Mouse (Mus musculus) MEL-GATA-1-ER (cell line): Measurements from ENCODE around the gene Txk.
A peak's percentile ranks its signal among the peaks of the same experiment; 100 is the strongest.

Experiments
- DNase-seq: peaks from one replicate; pipeline ENCODE4 v3.0.0-alpha.2; 2012; ENCODE audit warnings: low read depth; ENCODE audit errors: extremely low read depth

The Txk gene

GRCm38 (mm10) chr5:72694684-72695083 lies 57.9 kb downstream of the Txk start:
- no peak for DNase-seq

- no peak for DNase-seq
These were observed 62.1 kb downstream of the Txk start for GRCm38 (mm10) chr5:72690516-72690915.

DNA sequence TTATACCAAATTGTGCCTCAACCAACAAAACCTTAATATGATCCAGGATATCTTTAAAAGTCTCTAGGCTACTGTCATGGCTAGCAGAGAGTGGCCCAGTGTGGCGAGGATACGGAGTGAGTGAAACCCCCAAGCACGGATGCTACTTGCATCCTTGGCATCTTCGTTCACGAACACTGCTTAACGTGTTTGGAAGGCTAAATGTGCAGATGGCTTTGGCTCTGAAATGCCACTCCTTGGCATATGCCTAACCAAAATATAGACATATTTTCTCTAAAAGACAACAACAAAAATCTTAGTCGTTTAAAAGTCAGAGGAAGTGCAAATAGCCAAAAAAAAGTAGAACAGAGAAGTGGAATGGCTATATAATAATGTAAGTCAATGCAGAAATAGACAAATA lies 63.0 kb downstream of the Txk start:
- no peak for DNase-seq

- DNase-seq, result no peak
These were observed 71.1 kb downstream of the Txk start for GRCm38 (mm10) chr5:72681451-72681850.

- no peak for DNase-seq
These were observed 77.5 kb downstream of the Txk start for GRCm38 (mm10) chr5:72674994-72675542.

GRCm38 (mm10) chr5:72671017-72671699 lies 81.4 kb downstream of the Txk start:
- DNase-seq, result no peak

GRCm38 (mm10) chr5:72668351-72668750 lies 84.2 kb downstream of the Txk start:
- no peak for DNase-seq

- DNase-seq, result no peak
These were observed 86.1 kb downstream of the Txk start for GRCm38 (mm10) chr5:72666428-72666827.

DNA sequence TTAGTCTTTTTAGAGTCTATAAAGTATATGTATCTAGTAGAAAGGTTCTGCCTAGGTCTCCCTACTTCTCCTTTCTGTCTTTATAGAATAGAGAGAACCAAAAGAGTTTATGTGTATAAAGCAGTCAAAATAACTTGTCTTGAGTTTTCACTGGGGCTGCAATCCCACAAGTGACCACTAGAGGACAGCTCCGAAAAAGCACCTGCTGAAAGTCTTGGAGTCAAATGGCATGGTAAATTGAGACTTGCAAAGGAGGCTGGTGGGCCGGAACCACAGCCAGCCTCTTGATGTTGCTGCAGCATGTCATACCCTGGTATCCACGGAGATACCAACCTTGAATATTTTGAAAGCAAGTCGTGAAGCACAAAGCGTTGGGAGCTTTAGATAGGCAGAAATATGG lies 87.3 kb downstream of the Txk start:
- peak; percentile 59 for DNase-seq

DNA sequence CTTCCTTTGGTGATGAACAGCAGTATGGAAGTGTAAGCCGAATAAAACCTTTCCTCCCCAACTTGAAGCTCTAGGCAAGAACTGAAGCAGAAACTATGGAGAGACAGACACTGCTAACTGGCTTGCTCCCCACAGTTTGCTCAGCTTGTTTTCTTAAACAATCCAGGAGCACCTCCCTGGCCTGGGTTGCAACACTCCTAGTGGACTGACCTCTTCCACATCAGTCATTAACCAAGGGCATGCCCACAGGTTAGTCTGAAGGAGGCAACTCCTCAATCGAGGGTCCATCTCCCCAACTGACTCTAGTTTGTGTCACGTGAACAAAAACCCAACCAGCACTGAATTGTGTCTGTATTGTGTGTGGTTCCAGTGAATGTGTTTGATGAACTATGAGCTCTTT lies 87.7 kb downstream of the Txk start:
- no peak for DNase-seq

GRCm38 (mm10) chr5:72664126-72664525 lies 88.5 kb downstream of the Txk start:
- no peak for DNase-seq

DNA sequence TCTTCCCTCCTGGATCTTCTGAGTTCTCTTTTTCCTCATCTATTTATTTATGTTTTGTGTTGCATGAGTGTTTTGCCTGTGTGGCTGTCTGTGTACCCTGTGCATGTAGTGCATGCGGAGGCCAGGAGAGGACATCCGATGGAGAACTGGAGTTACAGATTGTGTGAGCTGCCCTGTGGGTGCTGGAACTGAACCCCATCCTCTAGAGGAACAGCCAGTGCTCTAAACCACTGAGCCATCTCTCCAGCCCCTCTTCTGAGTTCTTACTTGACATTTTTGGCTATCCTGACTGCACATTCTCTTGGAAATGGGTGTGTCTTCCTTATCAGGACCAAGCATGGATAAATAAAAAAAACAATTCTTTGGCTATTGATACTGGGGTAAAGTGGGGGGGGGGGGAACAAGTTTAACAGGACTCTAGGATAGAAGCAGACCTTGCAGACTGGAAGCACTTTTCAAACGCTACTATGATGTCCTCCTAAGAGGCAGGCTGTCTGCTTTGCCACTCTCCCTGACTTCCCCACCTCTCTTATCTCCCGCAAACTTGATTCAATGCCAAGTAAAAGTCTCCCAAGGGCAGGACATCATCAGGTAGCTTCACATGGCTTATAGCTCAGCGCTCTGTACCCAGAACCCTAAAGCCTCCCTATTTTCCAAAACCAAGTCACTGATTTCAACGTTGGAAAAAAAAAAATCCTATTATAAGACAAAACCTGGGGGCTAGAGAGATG lies 91.4 kb downstream of the Txk start:
- DNase-seq, result no peak

GRCm38 (mm10) chr5:72658375-72658774 lies 94.2 kb downstream of the Txk start:
- no peak for DNase-seq

- DNase-seq, result no peak
These were observed 96.2 kb downstream of the Txk start for GRCm38 (mm10) chr5:72656270-72656791.

GRCm38 (mm10) chr5:72653068-72653674 lies 99.4 kb downstream of the Txk start:
- DNase-seq, result no peak

- DNase-seq, result no peak
These were observed 103.4 kb downstream of the Txk start for GRCm38 (mm10) chr5:72648987-72649735.

DNA sequence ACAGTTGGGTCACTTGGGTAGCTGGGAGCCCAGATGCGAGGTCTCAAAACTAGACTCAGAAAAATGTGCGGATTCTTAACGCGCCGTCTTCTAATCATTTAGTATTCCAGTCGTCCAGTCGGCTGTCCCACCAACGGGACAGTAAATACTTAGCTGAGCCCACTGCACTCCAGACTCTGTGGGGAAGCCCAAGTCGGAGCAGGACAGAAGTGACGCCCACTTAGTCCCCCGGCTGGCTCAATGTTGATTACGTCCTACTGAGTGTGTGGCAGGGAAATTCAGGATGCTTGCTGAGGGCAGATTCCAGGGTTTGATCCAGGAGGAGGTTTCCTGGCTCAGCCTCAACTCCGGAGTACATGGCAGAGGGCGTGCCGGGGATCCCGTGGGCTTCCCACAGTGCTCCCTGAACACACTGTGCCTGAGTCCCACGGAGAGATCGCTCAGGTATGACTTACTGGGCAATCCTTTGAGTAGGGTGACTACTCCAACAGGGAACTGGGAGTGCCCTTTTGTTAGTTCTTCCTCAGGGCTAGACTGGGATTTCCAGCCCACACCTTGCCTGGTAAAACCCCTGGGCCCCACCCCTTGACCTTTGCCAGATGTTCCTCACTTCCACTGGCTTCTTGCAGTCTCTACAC lies 104.5 kb downstream of the Txk start:
- DNase-seq, result no peak

GRCm38 (mm10) chr5:72647418-72647907 lies 105.1 kb downstream of the Txk start, which contains the start of gene Nipal1:
Gene Nipal1 (plus strand): TSS chr5:72647795.
- peak; percentile 42 for DNase-seq

- no peak for DNase-seq
These were observed 105.6 kb downstream of the Txk start for GRCm38 (mm10) chr5:72646996-72647395.

GRCm38 (mm10) chr5:72646131-72646530 lies 106.4 kb downstream of the Txk start:
- peak; percentile 39 for DNase-seq
